Mouse (Mus musculus) spleen, postnatal 36 days (tissue): ENCODE data around the gene Trio.

Source experiments
- DNase-seq, 2 experiments: peaks; one replicate each; pipeline ENCODE4 v3.0.0; 2022; ENCODE audit warnings: low spot score in 2 of 2, mixed read lengths in 1 of 2

Trio gene

DNA sequence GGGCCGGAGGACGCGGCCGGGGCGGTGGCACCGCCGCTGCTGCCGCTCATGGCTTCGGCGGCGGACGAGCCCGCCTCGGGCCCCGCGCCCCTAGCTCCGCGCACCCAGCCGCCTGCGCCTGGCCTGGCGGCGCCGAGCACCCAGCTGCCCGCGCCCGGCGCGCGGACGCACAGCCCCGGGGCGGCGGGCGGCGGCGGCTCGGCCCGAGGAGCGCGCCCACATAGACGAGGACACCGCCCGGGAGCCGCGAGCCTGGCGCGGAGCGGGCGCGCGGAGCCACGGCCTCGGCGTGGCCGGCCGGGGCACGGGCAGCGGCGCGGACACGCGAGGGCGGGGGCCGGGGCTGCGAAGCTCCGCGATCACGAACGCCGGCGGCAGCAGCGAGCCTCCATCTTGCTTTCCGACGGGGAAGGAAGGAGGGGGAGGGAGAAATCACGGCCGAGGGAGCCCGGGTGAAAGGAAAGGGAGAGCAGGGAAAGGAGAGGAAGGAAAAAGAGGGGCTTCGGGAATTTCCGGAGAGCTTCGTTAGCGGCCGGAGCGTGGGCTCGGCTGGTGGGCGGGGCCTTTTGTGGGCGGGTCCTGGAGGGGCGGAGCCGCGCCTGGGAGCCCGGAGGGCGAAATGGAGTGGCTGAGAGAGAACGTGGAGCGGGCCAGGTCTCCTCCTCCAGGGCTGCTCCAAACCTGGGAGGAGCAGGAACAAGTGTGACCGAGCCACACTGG is at the start of gene Trio:
Gene Trio, minus strand, starts transcription at position 402 of the 720 bp plus-strand sequence.
- DNase-seq = peak; percentile 76 to 78

DNA sequence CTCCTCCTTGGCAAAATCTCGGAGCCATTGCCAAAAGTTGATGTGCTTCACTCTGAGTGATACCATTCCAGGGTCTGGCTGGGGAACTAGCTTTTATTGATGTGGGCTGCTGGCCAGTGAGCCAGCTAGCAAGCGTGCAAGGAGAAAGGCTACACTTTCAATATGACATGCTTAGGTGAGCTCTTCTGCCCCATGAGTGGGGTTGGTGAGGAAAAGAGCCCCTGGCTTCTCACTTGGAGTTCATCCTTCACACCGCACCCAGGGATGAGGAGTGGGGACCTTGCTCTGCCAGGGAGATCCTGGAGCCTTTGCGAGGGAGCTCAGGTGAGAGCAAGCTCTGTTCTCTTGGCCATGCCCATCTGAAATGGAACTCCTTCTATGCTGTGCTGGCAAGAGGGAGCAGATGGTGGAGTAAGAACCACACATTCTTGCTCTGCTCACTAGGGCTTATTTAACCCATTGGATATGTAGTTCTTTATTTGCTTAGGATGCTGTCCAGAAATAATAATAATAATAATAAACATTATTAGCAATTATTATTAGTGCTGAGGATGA is 48.8 kb upstream of the Trio start:
- no peak for DNase-seq

DNA sequence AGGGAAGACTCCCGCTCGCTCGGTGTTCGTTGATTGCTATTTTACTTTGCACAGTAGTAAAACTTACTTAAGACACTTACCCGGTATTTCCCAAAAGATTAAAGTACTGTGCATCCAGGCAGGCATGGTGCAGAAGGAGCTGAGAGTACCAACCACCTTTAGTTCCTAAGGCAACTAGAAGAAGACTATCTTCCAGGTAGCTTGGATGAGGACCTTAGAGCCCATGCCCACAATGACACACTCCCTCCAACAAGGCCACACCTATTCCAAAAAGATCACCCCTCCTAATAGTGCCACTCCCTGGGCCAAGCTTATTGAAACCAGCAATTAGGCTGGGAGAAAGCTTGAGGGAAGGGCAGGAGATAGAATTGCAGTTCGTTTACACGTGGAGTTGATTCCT is 46.0 kb upstream of the Trio start:
- DNase-seq = no peak

DNA sequence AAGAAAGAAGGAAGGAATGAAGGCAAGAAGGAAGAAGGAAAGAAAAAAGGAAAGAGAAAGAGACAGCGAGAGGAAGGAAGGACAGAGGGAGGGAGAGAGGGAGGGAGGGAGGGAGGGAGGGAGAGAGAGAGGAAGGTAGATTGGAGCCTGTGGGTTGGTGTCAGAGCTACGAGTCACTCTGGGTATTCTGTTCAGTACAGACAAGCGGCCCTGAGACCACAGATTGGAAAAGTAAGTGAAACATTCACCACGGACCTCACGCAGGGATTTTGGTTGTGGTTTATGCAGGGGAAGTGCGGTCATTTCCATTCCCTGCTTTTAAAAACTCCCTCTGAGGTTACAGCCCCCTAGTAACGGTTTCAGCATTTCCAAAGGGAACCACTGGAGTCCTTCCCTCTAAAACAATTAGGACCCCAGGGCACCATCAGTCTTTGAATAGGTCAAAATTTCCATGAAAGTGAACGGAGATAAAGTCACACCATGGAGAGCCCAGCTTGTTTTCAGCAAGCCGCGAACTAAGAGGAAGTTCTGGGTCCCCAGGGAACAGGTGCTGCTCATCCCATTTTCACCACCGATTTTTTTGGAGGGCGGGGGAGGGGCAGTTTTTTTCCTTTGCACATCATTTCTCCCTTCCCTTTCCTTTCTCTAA is 45.2 kb upstream of the Trio start:
- DNase-seq = peak in 1 of 2 experiments; percentile 7

DNA sequence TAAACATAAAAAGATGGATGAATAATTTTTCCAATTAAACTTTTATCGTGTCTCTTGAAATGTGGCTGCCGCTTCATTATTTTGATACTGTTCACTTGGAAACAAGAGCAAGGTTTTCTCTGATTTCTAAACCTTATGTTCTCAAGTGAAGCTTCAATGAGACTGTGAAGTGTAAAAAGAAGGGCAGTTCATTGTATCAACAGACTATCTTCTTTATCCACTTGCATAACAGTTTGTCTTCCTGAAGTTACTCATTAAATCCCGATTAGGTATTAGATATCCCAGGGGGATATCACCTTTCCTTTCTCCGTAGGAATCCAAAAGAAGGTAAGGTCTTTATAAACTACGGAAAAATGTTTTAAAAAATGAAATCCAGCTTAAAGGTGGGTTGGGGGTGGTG is 44.6 kb upstream of the Trio start:
- DNase-seq = no peak

DNA sequence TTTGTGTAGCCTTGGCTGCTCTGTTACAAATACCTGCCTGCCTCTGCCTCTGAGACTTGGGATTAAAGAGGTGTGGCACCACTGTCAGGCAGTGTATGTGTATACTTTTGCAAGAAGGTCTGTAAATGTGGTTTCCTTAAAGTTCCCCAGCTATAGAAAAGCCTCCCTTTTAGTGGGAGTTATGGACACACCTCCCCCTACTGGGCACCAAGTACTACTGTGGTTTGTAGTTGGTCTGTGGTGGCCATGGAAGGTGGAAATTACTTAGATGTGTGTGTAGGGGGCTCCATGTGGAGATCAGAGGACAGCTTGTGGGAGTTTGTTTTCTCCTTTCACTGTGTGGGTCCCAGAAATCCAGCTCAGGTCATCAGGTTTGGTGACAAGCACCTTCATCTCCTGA is 41.7 kb upstream of the Trio start:
- no peak for DNase-seq

DNA sequence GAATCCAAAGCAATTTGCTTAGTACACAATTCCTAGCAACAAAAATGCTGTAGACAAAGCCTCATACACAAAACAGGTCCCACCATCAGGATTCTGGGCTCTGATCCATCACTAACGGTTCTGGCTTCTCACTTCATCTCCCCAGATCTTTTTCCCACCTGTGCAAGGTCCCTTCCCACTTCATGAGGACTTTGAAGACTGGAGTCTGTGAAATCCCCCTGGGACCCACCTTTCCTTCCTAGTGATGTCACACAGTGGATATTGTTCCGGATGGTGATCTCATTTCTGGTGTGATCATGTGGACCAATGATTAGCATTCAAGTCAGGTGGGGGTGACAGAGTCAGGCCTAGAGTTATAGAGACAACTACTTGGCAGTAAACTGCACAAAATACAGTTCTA is 40.8 kb upstream of the Trio start:
- DNase-seq = no peak

DNA sequence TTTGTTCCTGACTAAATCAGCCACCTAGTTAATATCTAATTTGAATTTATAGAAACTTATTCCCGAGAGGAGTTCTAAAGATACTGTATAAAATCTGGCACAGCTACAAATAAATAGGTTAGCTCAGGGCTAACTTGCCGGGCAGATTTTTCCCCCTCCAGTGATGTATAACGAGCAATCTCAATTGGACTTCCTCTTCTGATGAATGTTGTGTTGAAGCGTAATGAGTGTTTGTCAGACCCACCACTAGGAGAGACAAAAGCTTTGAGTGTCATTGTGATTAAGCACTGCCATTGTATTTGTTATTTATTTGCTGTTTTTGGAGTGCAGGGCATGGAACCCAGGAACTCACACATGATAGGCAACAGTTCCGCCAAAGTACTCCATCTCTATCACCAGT is 39.9 kb upstream of the Trio start:
- no peak for DNase-seq

DNA sequence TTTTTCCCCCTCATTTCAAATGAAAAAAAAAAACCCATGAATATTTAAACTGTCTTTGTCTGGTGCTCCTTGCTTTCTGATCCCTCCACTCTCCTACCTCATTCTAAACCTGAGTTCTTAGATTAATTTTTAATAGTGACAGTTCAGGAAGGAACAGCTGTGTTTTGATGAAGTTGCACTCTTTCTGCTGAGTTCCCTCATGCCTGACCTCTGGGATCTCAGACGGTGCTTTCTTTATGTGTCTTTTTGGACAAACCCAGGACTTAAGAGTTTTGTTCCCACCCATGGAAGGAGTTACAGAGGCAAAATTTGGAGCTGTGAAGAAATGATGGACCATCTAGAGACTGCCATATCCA is 39.1 kb upstream of the Trio start:
- DNase-seq = no peak

DNA sequence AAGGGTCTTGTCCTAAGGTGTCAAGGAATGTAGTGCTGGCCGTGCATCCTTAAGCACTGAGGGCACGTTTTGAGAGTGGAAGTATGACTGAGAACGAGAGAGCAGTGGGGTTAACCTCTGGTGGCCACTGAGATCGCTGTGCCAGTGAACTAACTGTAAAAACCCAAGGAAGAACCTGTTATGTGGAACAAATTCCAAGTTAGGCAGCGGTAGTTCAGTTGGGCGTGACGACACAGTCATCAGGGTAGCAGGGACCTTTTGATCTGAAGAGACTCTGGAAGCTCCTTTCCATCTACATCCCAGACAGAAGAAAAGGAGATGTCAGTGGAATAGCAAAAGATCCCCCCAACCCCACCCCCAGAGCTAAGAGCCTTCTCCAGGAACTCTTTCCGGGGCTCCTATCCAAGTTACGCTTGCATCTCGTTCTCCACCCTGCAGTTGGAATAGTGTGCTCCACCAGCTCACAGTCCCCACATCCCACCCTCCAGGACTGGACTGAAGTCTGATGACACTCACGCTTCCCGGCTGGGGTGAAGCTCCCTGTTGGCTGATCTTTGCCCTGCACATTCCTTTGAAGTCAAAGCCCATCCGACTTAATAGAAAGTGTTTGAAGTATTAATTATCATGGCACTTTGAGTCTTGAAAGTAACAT is 38.6 kb upstream of the Trio start:
- DNase-seq = no peak

DNA sequence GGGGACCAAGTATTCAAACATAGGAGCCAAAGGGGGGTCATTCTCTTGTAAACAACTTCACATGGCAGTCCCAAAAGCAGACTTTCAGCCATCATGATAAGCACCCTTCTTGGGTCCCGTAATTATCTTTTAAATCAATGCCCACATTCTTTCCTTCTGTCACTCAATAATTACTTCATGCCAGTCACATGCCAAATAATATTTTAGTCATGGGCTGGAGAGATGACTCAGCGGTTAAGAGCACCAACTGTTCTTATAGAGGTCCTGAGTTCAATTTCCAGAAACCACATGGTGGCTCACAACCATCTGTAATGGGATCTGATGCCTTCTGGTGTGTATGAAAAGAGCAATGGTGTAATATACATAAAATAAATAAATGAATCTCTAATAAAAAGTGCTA is 37.8 kb upstream of the Trio start:
- DNase-seq = no peak

DNA sequence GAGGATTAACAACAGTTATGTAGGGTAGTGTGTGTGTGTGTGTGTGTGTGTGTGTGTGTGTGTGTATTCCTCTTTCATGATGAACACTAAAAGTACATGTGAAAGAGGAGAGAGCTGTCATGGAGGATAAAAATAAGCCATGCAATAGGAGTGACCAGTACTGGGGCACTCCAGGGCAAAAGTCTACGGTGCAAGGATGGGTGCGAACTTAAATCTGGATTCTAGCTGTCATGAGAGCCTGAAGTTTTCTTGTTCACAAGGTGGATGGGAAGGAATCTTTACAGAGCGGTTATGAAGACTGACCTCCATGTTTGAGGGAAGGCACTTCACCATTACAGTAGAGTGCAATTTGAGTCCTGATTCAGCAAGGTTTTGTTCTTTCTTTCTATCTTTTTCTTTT is 36.4 kb upstream of the Trio start:
- no peak for DNase-seq

DNA sequence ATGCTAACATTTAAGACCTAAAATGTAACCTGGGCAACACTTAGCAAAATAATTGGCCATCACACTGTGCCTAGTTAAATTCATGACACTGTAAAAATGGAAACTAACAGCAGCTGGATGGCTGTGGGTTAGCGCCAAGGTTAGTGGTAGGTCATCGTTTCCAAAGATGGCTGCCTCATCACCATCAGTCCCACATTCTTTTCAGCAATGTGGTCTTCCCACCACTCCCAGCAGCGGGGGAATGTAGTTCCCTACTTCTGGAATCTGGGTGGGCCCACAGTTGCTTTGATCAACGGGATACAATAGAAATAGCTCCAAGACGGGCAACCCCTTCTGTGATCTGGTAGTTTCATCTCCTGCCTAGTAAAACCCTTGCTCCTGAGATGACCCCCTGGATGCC is 35.3 kb upstream of the Trio start:
- no peak for DNase-seq

DNA sequence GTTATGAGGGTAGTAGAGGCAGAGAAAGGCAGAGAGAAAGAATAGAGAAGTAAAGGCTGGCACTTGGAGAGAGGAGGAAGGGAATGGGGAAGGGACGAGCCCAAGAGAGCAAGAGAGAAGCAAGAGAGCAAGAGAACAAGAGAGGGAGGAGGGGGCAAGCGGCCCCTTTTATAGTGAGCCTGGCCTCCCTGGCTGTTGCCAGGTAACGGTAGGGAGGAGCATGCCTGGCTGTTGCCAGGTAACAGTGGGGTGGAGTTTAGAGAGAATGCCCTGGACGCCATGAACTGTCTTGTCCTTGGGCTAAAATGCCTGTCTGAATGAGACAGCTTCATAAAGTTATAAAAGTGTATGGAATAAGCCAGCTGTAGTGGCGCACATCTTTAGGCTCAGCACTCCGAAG is 34.8 kb upstream of the Trio start:
- DNase-seq = no peak

DNA sequence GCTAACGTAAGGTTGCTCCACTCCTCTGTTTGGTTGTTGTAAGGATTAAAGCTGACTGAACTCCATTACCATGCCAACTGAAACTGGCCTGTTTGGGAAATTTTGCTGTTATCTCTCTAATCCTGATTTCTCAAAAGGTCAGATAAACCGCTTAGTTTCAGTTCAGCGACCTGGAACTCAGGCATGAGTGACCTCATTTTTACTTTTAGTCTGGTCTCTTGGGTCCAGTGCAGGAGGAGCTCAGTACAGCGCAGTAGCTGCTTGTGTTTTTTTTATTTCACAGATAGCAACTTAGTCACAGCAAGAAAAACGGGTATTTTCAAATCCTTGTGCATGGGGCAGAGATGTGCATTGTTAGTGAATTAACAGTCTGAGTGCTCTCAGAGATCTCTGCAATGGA is 31.9 kb upstream of the Trio start:
- DNase-seq = no peak

DNA sequence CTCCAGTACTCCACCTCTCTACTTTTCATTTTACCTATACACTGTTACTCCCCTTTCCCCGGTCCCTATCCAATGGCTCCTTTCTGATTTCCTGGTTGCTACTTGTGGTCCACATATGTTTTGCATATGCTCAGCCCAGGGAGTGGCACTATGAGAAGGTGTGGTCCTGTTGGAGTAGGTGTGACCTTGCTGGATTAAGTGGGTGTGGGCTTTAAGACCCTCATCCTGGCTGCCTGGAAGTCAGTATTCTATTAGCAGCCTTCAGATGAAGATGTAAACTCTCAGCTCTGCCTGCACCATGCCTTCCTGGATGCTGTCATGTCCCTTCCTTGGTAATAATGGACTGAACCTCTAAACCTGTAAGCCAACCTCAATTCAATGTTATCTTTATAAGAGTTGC is 29.1 kb upstream of the Trio start:
- no peak for DNase-seq

DNA sequence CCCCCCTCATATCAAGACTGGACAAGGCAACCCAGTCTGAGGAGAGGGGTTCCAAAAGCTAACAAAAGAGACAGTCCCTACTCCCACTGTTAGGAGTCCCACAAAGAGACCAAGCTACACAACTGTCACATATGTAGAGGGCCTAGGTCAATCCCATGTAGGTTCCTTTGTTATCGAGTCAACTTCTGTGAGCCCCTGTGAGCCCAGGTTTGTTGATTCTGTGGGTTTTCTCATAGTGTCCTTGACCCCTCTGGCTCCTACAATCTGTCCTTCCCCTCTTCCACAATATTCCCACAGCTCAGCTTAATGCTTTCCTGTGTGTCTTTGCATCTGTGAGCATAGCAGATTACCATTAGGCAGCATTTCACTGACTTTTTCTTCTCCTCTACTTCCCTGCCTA is 28.5 kb upstream of the Trio start:
- no peak for DNase-seq

DNA sequence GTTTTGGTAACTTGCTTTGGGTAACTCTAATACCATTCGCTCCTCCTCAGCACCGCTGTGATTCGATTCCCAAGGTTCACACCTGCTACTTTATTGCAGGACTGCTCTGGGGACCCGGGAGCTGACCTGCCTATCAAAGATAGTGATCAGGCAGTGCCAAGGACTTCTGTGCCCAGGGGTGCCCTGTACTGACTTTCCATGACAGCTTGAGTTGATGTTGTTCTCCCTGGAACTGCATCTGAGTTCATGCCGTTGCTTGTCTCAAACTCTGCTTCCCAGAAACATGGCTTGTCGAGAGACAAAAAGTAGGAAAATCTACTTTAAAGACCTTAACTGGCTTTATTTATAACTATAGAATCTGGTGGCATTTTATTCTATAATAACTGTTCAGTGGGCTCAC is 27.6 kb upstream of the Trio start:
- no peak for DNase-seq

DNA sequence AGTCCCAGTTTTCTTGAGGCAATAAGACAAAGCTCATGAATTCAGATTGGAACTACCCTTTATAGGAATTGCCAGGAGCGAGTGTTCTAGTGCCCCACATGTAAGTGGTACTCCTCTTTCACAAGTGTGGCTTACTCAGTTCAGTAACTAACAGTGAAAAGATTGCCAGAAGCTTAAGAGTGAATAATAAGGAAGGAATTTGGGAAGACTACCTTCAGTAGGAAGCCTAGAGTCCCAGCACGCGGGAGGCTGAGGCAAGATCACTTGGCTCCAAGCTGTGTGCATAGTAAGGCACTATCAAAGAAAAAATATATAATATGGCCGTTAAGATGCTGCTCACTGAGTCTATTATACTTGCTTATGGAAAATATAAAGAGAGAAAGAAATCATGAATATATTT is 26.2 kb upstream of the Trio start:
- no peak for DNase-seq

DNA sequence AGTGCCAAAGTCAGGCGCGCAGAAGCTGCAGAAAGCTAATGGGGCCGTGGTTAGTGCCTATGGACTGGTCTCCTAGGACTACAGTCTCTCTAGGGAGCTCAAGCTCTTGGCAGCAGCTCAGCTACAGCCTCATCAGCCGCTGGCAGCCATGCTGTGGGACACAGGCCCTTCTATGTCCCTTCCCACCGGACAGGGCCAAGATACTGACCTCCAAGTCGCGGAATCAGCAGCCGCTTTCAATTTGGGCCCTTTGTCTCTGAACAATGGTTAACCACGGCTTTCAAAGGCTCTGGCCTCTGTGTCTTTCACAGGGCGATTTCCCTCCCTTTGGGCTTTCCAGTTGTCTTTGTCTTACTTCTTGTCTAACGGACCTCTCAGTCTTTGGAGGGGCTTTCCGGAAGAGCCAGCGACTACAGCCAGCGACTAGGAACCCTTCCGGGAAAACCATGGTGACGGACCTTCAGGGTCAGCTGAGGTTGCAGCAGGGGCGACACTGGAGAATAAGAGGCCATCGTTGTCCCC is 25.5 kb upstream of the Trio start:
- DNase-seq = no peak

DNA sequence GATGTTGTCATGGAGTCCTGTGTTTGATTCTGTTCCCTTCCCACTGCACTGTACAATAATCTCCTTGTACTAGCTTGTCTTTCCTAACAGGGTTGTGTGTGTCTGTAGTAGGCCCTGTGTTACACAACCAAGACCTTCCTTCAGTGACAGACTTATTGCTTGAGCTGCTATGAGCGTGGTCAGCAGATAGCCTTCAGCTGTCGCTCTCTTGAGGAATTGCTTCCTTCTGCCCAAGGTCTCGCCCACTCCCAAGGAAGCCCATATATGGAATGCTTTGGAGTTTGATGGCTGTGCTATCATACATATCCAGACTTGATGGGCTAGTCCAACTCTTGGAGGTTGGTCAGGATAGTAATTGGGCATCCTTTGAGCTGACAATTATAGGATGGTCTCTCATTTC is 22.1 kb upstream of the Trio start:
- no peak for DNase-seq

DNA sequence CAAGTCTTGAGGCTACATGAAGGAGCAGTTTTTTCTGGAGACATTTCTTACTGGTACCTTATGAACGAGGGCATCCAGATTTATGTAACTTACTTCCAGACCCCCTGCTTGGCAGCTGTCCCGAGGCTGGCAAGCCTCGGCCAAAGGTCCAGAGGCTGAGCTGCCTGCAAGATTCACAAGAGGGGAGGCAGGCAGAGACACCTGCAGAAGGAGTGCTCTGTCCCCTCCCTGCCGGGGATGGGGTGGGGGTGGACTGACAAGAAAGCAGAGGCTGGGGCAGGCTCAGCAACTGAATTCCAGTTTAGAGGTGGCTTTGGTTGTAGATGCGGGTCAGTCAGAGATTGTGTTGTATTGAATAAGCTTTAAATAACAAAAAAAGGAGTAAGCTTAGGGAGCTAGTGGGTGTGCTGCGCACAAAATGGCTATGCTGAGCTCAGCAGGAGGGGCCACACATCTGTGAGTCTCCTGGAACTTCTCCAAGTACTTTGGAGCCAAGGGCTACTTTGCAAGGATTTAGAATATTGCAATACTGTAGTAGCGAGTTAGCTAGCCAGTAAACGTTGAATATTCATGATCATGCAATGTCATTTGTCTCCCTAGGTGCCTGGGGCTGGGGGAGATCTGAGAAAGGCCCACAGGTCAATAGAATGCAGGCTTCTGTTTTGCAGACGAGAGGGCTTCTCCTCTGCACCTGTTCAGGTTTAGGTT is 15.7 kb upstream of the Trio start:
- no peak for DNase-seq
